Mouse (Mus musculus): ENCODE measurements at regions not wholly inside any gene's neighbourhood (a gene's known extent, or its start where the extent isn't known, plus 50 kb on each side); places are given as distances from the start of the nearest gene placed in this dataset.

- DNase-seq = no peak
These were observed 288.3 kb downstream of the Zfp706 start for GRCm38 (mm10) chr15:36719241-36719640.

GRCm38 (mm10) chr15:36717835-36718234, 289.7 kb downstream of the Zfp706 start:
- DNase-seq = no peak

- no peak for DNase-seq
These were observed 290.9 kb downstream of the Zfp706 start for GRCm38 (mm10) chr15:36716686-36717038.

- peak; percentile 88 to 90 for DNase-seq
These were observed 291.6 kb downstream of the Zfp706 start for GRCm38 (mm10) chr15:36715745-36716685.

GRCm38 (mm10) chr15:36715159-36715558, 292.4 kb downstream of the Zfp706 start:
- DNase-seq = no peak

- no peak for DNase-seq
These were observed 297.8 kb downstream of the Zfp706 start for GRCm38 (mm10) chr15:36709788-36710187.

- DNase-seq = peak; percentile 72 to 93
These were observed 299.1 kb downstream of the Zfp706 start for GRCm38 (mm10) chr15:36708471-36708870.

GRCm38 (mm10) chr15:36705990-36706389, 301.6 kb downstream of the Zfp706 start:
- peak; percentile 25 to 53 for DNase-seq

- no peak for DNase-seq
These were observed 302.2 kb downstream of the Zfp706 start for GRCm38 (mm10) chr15:36705391-36705790.

GRCm38 (mm10) chr15:36701846-36702245, 305.7 kb downstream of the Zfp706 start:
- no peak for DNase-seq

- DNase-seq = no peak
These were observed 307.4 kb downstream of the Zfp706 start for GRCm38 (mm10) chr15:36700196-36700595.

GRCm38 (mm10) chr15:36695199-36696129, 312.1 kb downstream of the Zfp706 start:
- DNase-seq = peak; percentile 54 to 68

- no peak for DNase-seq
These were observed 316.4 kb downstream of the Zfp706 start for GRCm38 (mm10) chr15:36691002-36691652.

- DNase-seq = no peak
These were observed 317.7 kb downstream of the Zfp706 start for GRCm38 (mm10) chr15:36689881-36690280.

- no peak for DNase-seq
These were observed 318.3 kb downstream of the Zfp706 start for GRCm38 (mm10) chr15:36689301-36689700.

- no peak for DNase-seq
These were observed 319.4 kb downstream of the Zfp706 start for GRCm38 (mm10) chr15:36688051-36688754.

GRCm38 (mm10) chr15:36684684-36685083, 322.9 kb downstream of the Zfp706 start:
- DNase-seq = no peak

GRCm38 (mm10) chr15:36682832-36683231, 324.7 kb downstream of the Zfp706 start:
- DNase-seq = peak in 1 of 2 experiments; percentile 30

- no peak for DNase-seq
These were observed 325.4 kb downstream of the Zfp706 start for GRCm38 (mm10) chr15:36682159-36682558.

GRCm38 (mm10) chr15:36680361-36681140, 327.0 kb downstream of the Zfp706 start:
- peak in 1 of 2 experiments; percentile 11 for DNase-seq

- no peak for DNase-seq
These were observed 328.0 kb downstream of the Zfp706 start for GRCm38 (mm10) chr15:36679577-36679976.

Measured in heart, adult 18-20 months (tissue).